Mouse (Mus musculus): ENCODE measurements around the gene Hrasls5. TPM values are rescaled to one million over a fixed set of nuclear protein-coding genes. Genes with fewer than 3 reads are reported as not detected.

Hrasls5 gene
- polyA plus RNA-seq, 1 experiment: not detected

DNA sequence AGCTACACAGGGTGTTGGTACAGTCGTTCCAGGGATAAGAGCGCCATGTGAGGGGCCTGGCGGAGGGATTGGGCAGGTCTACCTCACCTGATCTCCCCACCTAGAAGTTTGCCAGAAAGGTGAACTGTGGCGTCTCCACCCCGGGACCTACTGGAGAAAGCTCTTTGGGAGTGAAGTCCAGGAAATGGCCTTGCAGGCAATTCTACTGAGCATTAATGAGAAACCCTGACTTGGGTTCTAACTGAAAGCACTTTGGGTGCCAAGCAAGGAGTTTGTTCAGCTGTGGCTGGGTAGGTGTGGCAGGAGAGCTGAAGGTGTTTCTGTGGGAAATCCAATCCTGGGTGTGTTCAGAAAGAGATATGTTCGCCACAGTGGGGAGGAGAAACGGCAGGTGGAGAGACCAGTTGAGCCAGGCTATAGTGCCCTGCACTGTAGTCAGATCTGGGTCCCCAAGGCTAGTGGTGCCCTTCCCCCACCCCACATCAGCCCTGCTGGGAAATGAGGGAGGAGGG is 4.6 kb upstream of the Hrasls5 start:
- Histone ChIP-seq H3K9ac (ENCODE audit: low read depth, poor library complexity, severe bottlenecking) (no peak overlapping the region), H3K4me3 (ENCODE audit: low read depth, low read length) (0 out of 2 replicates have a peak overlapping the region, but pooled peaks have one; percentile 6), H3K27ac (ENCODE audit: insufficient read depth, low read length) (no peak overlapping the region), H3K9me3 (replicated peaks; ENCODE audit: control insufficient read depth, insufficient read depth, low read length, poor library complexity, severe bottlenecking) (no peaks in the 10 kb centered on the region), H3K27me3 (ENCODE audit: control insufficient read depth, insufficient read depth, low read length, poor library complexity, severe bottlenecking) (no peaks in the 10 kb centered on the region), H3K36me3 (ENCODE audit: control insufficient read depth, insufficient read depth, low read length, poor library complexity, severe bottlenecking) (no peaks in the 10 kb centered on the region), H3K4me1 (ENCODE audit: control insufficient read depth, insufficient read depth, low read length) (peaks cover 3% of the 10 kb centered on the region)
- no peak for TF ChIP-seq POLR2A (IDR thresholded peaks at IDR 0.05; ENCODE audit: insufficient read depth, low read length)
- TF ChIP-seq CTCF (IDR thresholded peaks at IDR 0.05; ENCODE audit: low read depth, low read length): no peak
- no peak for TF ChIP-seq EP300 (IDR thresholded peaks at IDR 0.05; ENCODE audit: insufficient read depth, low read depth, low read length)

GRCm38 (mm10) chr19:7613151-7613550 is 810 bp downstream of the Hrasls5 start:
- TF ChIP-seq EP300 (IDR thresholded peaks at IDR 0.05; ENCODE audit: insufficient read depth, low read depth, low read length) (no peak), POLR2A (IDR thresholded peaks at IDR 0.05; ENCODE audit: insufficient read depth, low read length) (no peak), CTCF (IDR thresholded peaks at IDR 0.05; ENCODE audit: low read depth, low read length) (no peak)
- Histone ChIP-seq H3K27me3 (ENCODE audit: control insufficient read depth, insufficient read depth, low read length, poor library complexity, severe bottlenecking) (no peaks in the 10 kb centered on the region), H3K9me3 (replicated peaks; ENCODE audit: control insufficient read depth, insufficient read depth, low read length, poor library complexity, severe bottlenecking) (no peaks in the 10 kb centered on the region), H3K4me1 (ENCODE audit: control insufficient read depth, insufficient read depth, low read length) (no peaks in the 10 kb centered on the region), H3K27ac (ENCODE audit: insufficient read depth, low read length) (no peak overlapping the region), H3K9ac (ENCODE audit: low read depth, poor library complexity, severe bottlenecking) (no peak overlapping the region), H3K36me3 (ENCODE audit: control insufficient read depth, insufficient read depth, low read length, poor library complexity, severe bottlenecking) (no peaks in the 10 kb centered on the region), H3K4me3 (ENCODE audit: low read depth, low read length) (no peak overlapping the region)

DNA sequence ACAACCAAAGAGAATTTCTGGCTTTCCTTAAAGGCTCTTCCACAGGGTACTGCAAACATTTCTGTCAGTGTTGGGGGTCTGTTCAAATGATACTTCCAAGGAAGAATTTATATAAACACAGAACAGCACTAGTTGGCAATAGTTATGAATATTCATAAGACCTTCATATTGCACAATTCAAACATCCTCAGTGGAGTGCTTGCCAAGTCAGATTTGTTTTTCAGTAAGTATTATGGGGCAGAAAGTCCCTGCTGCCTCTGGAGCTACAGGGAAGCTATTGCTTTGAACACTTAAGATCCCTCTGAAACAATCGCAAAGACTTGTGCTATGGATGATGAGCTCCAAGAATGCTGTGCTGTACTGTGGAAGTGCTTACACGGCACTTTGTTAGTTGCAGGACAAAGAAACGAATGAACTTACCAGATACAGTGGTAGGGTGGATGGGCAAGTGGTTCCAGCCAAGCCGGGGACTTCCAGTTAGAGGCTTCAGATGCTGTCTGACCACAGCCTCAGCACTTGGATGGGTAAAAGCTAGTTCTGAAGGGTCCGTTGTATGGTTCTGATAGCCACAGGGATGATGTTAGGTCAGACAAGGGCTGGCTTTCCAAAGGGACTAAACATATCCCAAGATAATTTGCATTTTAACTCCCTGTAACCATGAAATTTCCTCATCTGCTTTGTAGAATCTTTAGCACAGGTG is 4.0 kb downstream of the Hrasls5 start:
- Histone ChIP-seq H3K4me1 (ENCODE audit: control insufficient read depth, insufficient read depth, low read length) (no peaks in the 10 kb centered on the region), H3K4me3 (ENCODE audit: low read depth, low read length) (no peak overlapping the region), H3K9ac (ENCODE audit: low read depth, poor library complexity, severe bottlenecking) (no peak overlapping the region), H3K27me3 (ENCODE audit: control insufficient read depth, insufficient read depth, low read length, poor library complexity, severe bottlenecking) (no peaks in the 10 kb centered on the region), H3K9me3 (replicated peaks; ENCODE audit: control insufficient read depth, insufficient read depth, low read length, poor library complexity, severe bottlenecking) (no peaks in the 10 kb centered on the region), H3K36me3 (ENCODE audit: control insufficient read depth, insufficient read depth, low read length, poor library complexity, severe bottlenecking) (no peaks in the 10 kb centered on the region), H3K27ac (ENCODE audit: insufficient read depth, low read length) (no peak overlapping the region)
- no peak for TF ChIP-seq CTCF (IDR thresholded peaks at IDR 0.05; ENCODE audit: low read depth, low read length)
- TF ChIP-seq EP300 (IDR thresholded peaks at IDR 0.05; ENCODE audit: insufficient read depth, low read depth, low read length): no peak
- TF ChIP-seq POLR2A (IDR thresholded peaks at IDR 0.05; ENCODE audit: insufficient read depth, low read length): no peak

DNA sequence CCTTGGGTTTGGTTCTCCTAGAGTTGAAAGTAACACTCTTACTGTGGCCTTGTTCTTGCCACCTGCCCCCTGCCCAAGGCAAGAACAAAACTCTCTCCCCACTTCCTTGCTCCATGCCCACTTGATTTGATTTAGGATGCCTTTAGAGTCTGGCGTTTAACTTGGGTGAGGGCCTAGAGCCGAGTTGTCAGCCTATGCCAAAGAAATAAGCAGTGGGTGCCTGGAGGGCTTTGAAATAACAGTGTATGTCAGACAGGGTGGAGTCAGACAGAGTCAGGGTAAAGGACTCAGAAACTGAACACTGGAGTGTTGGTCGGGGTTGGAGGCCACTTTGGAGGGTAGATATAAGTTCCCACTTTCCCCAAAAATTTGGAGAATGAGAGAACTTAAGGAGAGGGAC is 4.7 kb downstream of the Hrasls5 start:
- TF ChIP-seq POLR2A (IDR thresholded peaks at IDR 0.05; ENCODE audit: insufficient read depth, low read length) (no peak), CTCF (IDR thresholded peaks at IDR 0.05; ENCODE audit: low read depth, low read length) (no peak), EP300 (IDR thresholded peaks at IDR 0.05; ENCODE audit: insufficient read depth, low read depth, low read length) (no peak)
- Histone ChIP-seq H3K4me3 (ENCODE audit: low read depth, low read length) (no peak overlapping the region), H3K9me3 (replicated peaks; ENCODE audit: control insufficient read depth, insufficient read depth, low read length, poor library complexity, severe bottlenecking) (no peaks in the 10 kb centered on the region), H3K9ac (ENCODE audit: low read depth, poor library complexity, severe bottlenecking) (no peak overlapping the region), H3K36me3 (ENCODE audit: control insufficient read depth, insufficient read depth, low read length, poor library complexity, severe bottlenecking) (no peaks in the 10 kb centered on the region), H3K27me3 (ENCODE audit: control insufficient read depth, insufficient read depth, low read length, poor library complexity, severe bottlenecking) (no peaks in the 10 kb centered on the region), H3K27ac (ENCODE audit: insufficient read depth, low read length) (no peak overlapping the region), H3K4me1 (ENCODE audit: control insufficient read depth, insufficient read depth, low read length) (no peaks in the 10 kb centered on the region)

DNA sequence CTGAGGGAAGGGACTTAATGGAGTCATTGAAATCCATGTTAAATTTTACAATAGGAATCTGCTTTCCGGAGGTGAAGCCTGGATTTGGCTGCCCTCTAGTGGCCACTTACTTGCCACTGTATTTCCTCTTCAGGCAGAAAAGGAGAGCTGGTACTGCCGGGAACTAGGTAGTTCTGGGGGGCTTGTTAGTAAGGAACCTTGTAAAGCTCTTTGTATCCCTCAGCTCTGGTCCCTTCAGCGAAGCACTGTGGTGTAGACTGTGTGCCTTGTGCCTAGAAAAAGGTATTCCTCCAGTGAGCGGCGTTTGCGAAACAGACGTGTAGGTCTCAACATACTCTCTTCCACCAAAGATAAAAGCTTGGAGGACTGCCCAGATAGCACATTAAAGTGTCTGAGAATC is 5.4 kb downstream of the Hrasls5 start:
- no peaks in the 10 kb centered on the region for H3K27me3 ChIP-seq (ENCODE audit: control insufficient read depth, insufficient read depth, low read length, poor library complexity, severe bottlenecking)
- H3K27ac ChIP-seq (ENCODE audit: insufficient read depth, low read length): no peak overlapping the region
- no peak overlapping the region for H3K4me3 ChIP-seq (ENCODE audit: low read depth, low read length)
- no peaks in the 10 kb centered on the region for H3K36me3 ChIP-seq (ENCODE audit: control insufficient read depth, insufficient read depth, low read length, poor library complexity, severe bottlenecking)
- no peak overlapping the region for H3K9ac ChIP-seq (ENCODE audit: low read depth, poor library complexity, severe bottlenecking)
- TF ChIP-seq EP300 (IDR thresholded peaks at IDR 0.05; ENCODE audit: insufficient read depth, low read depth, low read length) (no peak), CTCF (IDR thresholded peaks at IDR 0.05; ENCODE audit: low read depth, low read length) (peak; percentile 40)
- no peaks in the 10 kb centered on the region for H3K9me3 ChIP-seq (replicated peaks; ENCODE audit: control insufficient read depth, insufficient read depth, low read length, poor library complexity, severe bottlenecking)
- H3K4me1 ChIP-seq (ENCODE audit: control insufficient read depth, insufficient read depth, low read length): no peaks in the 10 kb centered on the region

GRCm38 (mm10) chr19:7633021-7633420 is 20.7 kb downstream of the Hrasls5 start:
- no peaks in the 10 kb centered on the region for H3K4me1 ChIP-seq (ENCODE audit: control insufficient read depth, insufficient read depth, low read length)
- TF ChIP-seq EP300 (IDR thresholded peaks at IDR 0.05; ENCODE audit: insufficient read depth, low read depth, low read length): no peak
- no peak for TF ChIP-seq CTCF (IDR thresholded peaks at IDR 0.05; ENCODE audit: low read depth, low read length)
- no peak for TF ChIP-seq POLR2A (IDR thresholded peaks at IDR 0.05; ENCODE audit: insufficient read depth, low read length)
- no peaks in the 10 kb centered on the region for H3K36me3 ChIP-seq (ENCODE audit: control insufficient read depth, insufficient read depth, low read length, poor library complexity, severe bottlenecking)
- H3K4me3 ChIP-seq (ENCODE audit: low read depth, low read length): no peak overlapping the region
- no peak overlapping the region for H3K27ac ChIP-seq (ENCODE audit: insufficient read depth, low read length)
- H3K27me3 ChIP-seq (ENCODE audit: control insufficient read depth, insufficient read depth, low read length, poor library complexity, severe bottlenecking): no peaks in the 10 kb centered on the region; the same call in 1 of the 2 replicates
- H3K9me3 ChIP-seq (replicated peaks; ENCODE audit: control insufficient read depth, insufficient read depth, low read length, poor library complexity, severe bottlenecking): no peaks in the 10 kb centered on the region
- H3K9ac ChIP-seq (ENCODE audit: low read depth, poor library complexity, severe bottlenecking): no peak overlapping the region
